Mouse (Mus musculus) brain, embryonic 14.5 days (tissue): Measurements from ENCODE around the gene Sipa1l3.

Experiments
- CTCF ChIP-seq: fragments of 200-500 bp; IDR thresholded peaks from 2 replicates; pipeline ENCODE4 v1.5.1; 2012; ENCODE audit warnings: inconsistent platforms, mild to moderate bottlenecking, moderate library complexity, borderline replicate concordance; ENCODE audit not compliant: insufficient read depth, insufficient read length; ENCODE audit errors: extremely low read depth
- POLR2A ChIP-seq: fragments of 200-500 bp; IDR thresholded peaks from 2 replicates; pipeline ENCODE4 v1.6.1; 2012; ENCODE audit warnings: mild to moderate bottlenecking, inconsistent platforms, borderline replicate concordance; ENCODE audit not compliant: poor library complexity, insufficient read depth, insufficient read length, severe bottlenecking; ENCODE audit errors: extremely low read depth

DNA sequence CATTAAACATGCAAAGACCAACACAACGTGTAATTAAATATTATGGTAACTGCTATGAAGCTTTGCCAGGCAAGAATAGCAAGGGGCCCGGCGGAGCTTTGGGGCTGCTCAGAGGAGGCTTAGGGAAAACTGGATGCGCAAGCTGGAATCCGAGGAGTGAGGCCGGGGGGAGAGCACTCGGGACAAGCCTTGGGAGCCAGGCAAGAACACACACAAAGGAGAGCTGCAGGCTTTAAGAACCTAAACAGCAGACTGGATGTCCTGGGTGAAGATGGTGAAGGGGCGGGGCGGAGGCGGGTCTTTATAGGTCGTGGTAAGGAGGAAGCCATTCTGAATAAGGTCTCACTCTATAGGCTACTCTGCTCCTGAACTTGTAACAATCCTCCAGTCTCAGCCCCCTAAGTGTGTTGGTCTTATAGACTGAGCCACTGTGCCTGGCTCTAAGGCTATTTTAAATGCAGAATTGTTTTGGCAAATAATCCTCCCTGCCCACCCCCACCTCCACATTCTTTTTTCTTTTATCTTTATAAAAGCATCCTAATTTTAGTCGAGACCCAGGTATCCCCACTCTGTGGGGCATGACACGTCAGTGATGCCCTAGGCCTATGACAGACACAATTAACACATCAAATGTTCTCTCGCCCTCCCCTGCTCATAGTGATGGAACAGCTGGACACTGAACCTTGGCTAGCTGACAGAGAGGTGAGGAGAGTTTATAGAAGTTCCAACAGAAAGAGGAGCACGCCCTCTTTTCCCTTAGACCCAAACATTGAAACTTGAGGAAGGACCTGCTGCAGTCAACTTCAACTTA lies 36.9 kb downstream of the Sipa1l3 start:
- TF ChIP-seq CTCF (no peak), POLR2A (no peak)
